Mouse (Mus musculus): ENCODE results near the gene Crip1. TPM values are rescaled to one million over a fixed set of nuclear protein-coding genes. Genes with fewer than 3 reads are reported as not detected.

Gene Crip1
- 1,377 and 1,405 TPM in 2 replicates for polyA plus RNA-seq (2012; rRNA removed; ENCODE audit: low replicate concordance)

DNA sequence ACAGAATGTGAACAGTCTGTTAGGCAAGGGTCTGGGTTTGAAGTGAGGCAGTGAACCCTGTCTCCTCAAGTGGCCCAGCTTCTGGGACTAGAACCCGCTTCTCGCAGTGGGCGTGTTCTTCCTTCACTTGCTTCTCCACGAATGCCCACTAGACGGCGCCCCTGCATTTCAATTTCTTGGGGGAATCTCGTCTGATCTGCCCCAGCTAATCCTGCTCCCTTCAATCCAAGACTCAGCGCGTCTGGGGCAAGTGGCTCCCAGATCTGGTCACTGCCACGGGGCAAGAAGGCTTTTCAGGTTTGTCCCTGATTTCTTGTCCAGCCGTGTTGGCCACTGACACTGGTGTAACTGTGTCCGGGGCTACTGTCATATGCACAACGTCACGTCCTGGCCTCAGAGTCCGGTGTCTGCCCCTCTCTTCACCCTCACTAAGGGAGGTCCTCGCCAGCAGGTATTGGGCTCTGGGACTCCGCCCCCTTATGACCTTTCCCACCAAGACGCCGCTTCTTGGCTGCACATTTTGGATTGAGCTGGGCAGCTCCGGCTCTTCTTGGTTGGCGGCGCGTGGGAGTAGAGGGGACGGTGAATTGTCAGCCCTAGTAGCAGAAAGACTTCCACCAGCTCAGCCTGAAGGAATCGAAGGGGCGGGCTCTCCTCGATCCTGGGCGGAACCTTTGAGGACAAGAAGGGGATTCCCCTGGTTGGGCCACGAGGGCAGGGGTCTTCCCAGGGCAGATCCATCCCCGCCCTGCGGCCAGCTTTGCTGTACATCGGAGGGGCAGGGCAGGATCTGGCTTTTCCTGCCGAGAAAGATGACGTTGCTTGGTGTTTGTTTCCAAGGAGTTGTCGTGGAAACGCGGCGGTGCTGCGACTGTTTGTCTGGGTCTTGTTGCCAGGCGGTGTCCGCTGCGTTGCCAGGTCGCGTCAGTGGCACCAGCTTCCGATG, at the start of gene Crip1:
TSS of gene Crip1 (plus strand) at position 205 of the 946 bp plus-strand sequence.

DNA sequence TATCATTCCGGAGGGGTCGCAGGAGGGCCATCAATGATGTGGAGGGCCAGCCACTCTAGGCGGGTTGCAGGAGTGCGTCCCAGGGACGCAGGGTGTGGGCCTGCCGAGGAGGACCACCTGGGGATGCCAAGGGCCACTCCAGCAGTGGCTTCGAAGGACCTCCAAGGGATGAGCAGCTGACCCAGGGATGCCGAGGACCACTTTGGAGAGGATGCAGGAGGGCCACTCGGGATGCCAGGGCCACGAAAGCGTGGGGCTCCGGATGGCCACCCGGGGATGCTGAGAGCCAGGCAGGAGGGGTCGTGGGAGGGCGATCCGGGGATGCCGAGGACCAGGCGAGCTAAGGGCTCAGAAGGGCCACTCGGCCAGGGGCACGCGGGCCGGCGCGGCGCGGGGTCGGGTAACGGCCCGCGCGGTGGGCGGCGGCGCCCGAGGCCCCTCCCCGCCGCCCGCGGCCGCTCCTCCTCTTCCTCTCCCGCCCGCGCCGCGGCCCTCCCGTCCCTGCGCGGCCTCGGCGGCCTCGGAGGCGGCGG, 48.3 kb upstream of the Crip1 start, which contains the start of gene Mta1:
TSS of gene Mta1 (plus strand) at position 530 of the 533 bp plus-strand sequence.

GRCm38 (mm10) chr12:113139908-113140615, 6.1 kb upstream of the Crip1 start, which contains the start of gene Crip2:
Gene Crip2 (plus strand): TSS chr12:113140236.

GRCm38 (mm10) chr12:113155887-113156539, 9.9 kb downstream of the Crip1 start, which contains the start of gene Tedc1:
Gene Tedc1 (plus strand): TSS chr12:113156421.

DNA sequence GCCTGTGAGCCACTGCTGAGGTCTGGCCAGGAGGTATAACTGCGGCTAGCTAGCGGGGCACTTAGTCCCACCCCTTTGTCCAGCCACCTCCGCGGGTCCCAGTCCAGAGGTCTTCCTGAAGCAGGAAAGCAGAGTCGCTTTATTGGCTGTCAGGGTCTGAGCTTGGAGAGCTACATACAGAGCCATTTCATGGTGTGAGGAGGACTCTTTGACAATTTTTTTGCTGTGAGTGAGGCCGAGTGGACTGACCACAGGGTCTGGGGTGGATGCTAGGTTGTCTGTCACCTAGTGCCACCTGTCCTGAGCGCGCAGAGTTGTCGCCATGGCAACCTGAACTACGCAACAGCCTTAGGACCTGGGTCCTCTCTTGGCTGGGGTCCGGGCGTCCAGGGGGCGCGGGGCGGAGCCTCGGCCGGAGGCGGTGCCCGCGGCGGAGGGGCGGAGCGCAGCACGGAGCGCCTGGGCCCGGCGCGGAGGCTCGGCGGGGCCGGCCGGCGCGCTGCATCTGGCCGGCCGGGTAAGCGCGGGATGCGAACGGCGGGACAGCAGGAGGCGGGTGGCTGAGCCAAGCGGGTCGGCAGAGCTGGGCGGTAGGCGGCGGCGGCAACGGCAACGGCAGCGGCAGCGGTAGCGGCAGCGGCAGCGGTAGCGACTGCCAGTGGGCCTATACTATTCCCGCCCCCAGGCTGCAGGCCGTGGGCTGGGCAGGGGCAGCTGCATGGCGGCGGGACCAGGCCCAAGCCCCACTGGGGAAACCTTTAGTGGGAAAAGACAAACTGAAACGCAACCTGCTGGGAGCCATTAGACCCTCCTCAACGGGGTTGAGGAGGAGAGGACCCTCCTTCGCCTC, 39.6 kb downstream of the Crip1 start, which contains the start of gene Tmem121:
TSS of gene Tmem121 (plus strand) at position 489 of the 850 bp plus-strand sequence.

Other genes starting within 250 kb of the Crip1 start
- gene Jag2, start 216.5 kb upstream of the Crip1 start, polyA plus RNA-seq (2012; rRNA removed; ENCODE audit: low replicate concordance) = 36.0 and 44.3 TPM in 2 replicates
- 36.9 and 40.6 TPM in 2 replicates for gene Nudt14, start 204.2 kb upstream of the Crip1 start, polyA plus RNA-seq (2012; rRNA removed; ENCODE audit: low replicate concordance)
- gene Btbd6, start 169.8 kb upstream of the Crip1 start, polyA plus RNA-seq (2012; rRNA removed; ENCODE audit: low replicate concordance) = 23.5 and 40.2 TPM in 2 replicates
- 41.5 and 84.3 TPM in 2 replicates for gene Brf1, start 145.6 kb upstream of the Crip1 start, polyA plus RNA-seq (2012; rRNA removed; ENCODE audit: low replicate concordance)
- 55.4 and 68.3 TPM in 2 replicates for gene Pacs2, start 131.8 kb upstream of the Crip1 start, polyA plus RNA-seq (2012; rRNA removed; ENCODE audit: low replicate concordance)
- 0.28 TPM in 1 of 2 replicates, not detected in the other for gene Tex22, start 71.8 kb upstream of the Crip1 start, polyA plus RNA-seq (2012; rRNA removed; ENCODE audit: low replicate concordance)
- 53.8 and 92.7 TPM in 2 replicates for gene Mta1, start 48.0 kb upstream of the Crip1 start, polyA plus RNA-seq (2012; rRNA removed; ENCODE audit: low replicate concordance)
- 322 and 456 TPM in 2 replicates for gene Crip2, start 6.1 kb upstream of the Crip1 start, polyA plus RNA-seq (2012; rRNA removed; ENCODE audit: low replicate concordance)
- 1.2 and 11.7 TPM in 2 replicates for gene Tedc1, start 10.1 kb downstream of the Crip1 start, polyA plus RNA-seq (2012; rRNA removed; ENCODE audit: low replicate concordance)
- gene Tmem121, start 39.6 kb downstream of the Crip1 start, polyA plus RNA-seq (2012; rRNA removed; ENCODE audit: low replicate concordance) = 0.39 and 7.6 TPM in 2 replicates